Mouse (Mus musculus): ENCODE data around the gene Epsti1. TPM values are rescaled to one million over a fixed set of nuclear protein-coding genes. Genes with fewer than 3 reads are reported as not detected.

Epsti1 gene
- total RNA-seq, 2 experiments from 2014 or later: 0.22 TPM; not detected in 1

DNA sequence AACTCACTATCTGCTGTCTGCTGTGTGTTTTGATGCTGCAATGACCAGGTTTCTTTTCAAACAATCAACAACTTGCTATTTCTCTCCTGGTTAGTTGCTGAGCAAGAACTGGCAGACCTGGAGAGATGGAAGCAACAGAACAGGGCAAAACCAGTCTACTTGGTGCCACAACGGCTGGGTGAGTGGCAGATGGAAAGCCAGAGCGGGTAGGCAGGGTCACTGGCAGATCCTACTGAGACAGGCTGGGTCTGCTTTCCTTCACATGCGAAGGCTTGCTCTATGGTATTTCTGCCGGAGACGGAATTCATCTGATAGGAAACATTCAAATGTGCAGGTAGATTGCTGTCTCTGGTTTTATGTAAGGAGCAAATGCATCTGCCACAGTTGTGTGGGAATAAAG lies 24.6 kb downstream of the Epsti1 start:
- TF ChIP-seq CTCF (IDR thresholded peaks at IDR 0.05): no peak
- intact Hi-C loops (cut with DNase I): loop anchor here (1.0 to 10.0 kb wide), 4 partner anchors 184 to 874 kb away; no protein-coding TSS in a partner anchor
- H3K27ac ChIP-seq: no peak overlapping the region
- no peak overlapping the region for H3K4me3 ChIP-seq
- DNase-seq: no peak

DNA sequence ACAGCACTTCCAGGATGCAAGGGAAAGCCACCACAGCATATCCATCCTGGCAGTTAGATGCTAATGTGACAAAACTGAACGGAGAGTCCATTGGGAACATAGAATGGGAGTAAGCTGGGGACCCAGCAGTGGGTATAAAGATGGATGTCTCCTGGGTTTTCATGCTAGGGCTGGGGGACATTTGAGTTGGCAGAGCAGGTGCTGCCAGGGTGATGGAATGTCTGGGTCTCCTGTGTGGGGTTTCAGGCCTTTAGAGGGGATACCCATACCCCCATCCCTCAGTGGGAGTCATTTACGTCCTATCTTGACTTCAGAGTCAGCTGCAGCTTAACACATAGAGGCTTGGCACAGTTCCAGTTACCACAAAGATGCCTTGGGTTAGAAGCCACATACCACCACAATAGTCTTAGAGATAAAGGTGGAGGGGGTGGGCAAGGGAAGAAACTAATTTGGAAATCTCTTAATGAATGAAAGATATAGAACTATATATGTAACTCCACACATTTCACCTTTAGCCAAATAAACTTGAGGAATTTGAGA lies 25.2 kb downstream of the Epsti1 start:
- no peak for DNase-seq
- no peak overlapping the region for H3K4me3 ChIP-seq
- no peak for TF ChIP-seq CTCF (IDR thresholded peaks at IDR 0.05)
- H3K27ac ChIP-seq: no peak overlapping the region
- intact Hi-C loops (cut with DNase I): loop anchor here (10.0 kb wide), 3 partner anchors 184 to 874 kb away; no protein-coding TSS in a partner anchor

DNA sequence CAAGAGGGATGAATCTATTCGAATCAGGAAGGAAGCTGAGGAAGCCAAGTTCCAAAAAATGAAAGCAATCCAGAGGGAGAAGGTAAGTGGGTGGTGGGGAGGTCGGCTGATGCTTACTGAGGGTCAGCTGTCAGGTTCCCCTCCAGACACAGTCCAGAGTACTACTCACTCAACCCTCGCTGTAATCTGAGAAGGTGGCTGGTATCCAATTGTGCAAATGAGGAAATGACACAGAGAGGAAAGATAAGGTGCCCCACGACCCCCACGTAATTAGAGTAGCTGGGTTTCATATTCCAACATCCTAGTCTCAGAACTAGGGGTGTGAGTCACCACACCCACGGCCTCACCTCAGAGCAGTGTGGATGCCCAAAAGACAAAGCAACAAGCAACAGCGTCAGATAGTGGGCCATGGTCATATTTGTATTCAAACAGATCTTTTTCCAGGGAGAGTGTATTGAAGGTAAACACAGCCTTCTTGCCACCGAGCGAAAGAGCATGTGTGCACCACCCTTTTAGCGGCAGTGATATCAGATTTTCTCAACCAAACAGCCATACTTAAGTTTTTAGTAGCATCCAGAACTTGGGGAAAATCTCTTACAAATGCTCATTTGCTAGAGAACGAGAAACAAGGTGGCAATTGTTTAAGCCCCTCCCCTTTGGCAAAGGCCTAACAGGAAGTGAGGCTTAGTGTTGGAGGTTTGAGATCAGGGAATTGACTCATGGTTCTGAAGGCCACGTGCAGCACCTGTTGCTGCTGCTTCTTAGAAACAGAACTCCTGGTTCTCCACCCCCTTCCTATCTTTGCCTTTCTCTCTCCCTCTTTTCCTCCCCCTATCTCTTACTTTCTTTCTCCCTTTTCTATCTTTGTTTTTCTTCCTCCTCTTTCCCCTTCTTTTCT lies 28.4 kb downstream of the Epsti1 start:
- intact Hi-C loops (cut with DNase I): no loop called here
- no peak for DNase-seq
- H3K4me3 ChIP-seq: no peak overlapping the region
- no peak overlapping the region for H3K27ac ChIP-seq
- TF ChIP-seq CTCF (IDR thresholded peaks at IDR 0.05): no peak

DNA sequence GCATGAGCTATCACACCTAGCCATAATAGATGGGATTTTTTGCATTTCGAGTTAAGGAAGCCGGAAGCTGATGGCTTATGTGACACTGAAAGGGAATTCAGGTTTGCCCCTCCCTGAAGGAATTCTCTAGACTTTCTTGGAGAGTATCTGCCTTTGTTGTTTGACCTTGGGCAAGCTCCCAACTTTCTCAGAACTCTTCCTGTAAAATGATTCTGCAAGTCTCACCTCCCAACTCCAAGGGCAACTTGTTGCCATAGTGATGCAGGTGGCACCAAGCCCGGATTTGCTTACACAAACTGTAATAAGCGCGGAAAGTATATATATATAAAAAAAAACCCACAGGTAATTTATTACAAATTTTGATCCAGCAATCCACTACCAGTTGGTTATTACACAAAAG lies 29.2 kb downstream of the Epsti1 start:
- TF ChIP-seq CTCF (IDR thresholded peaks at IDR 0.05): no peak
- Histone ChIP-seq H3K4me3 (no peak overlapping the region), H3K27ac (no peak overlapping the region)
- intact Hi-C loops (cut with DNase I): no loop called here
- no peak for DNase-seq

DNA sequence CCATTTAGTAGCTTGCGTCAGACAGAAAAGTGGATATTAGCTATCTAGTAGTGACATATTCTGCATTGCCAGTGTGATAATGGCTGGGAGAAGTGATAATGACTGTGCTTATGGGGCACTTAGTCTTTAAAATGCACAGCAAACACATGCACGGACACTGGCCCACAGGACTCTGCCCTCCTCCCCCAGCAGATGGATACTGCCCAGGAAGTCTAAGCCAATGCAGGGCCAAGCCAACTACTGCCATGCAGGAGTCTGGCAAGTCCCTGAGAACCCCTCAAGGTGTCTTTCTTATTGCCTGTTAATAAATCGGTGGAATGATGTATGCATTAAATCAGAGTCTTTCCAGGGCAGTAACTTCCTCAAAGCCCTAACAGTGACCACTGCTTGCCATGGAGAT lies 30.4 kb downstream of the Epsti1 start:
- TF ChIP-seq CTCF (IDR thresholded peaks at IDR 0.05): no peak
- DNase-seq: no peak
- Histone ChIP-seq H3K27ac (no peak overlapping the region), H3K4me3 (no peak overlapping the region)
- intact Hi-C loops (cut with DNase I): no loop called here

DNA sequence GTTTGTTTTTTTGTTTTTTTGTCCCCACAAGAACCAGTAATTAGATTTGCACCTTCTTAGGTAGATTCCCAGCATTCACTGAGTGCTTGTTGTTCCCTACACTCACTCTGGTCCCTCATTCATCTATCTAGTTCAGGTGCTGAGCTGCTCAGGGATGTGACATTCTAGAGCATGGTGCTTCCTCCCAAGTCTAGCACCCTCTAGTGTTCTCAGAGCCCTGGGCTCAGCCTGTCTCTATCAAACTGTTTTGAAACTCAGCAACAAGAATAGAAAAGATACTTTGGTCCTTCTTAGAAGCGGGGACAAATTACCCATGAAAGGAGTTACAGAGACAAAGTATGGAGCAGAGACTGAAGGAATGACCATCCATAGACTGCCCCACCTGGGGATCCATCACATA lies 37.1 kb downstream of the Epsti1 start:
- TF ChIP-seq CTCF (IDR thresholded peaks at IDR 0.05): no peak; the same call in 1 of the 2 replicates
- intact Hi-C loops (cut with DNase I): no loop called here
- Histone ChIP-seq H3K4me3 (no peak overlapping the region), H3K27ac (no peak overlapping the region)
- no peak for DNase-seq

DNA sequence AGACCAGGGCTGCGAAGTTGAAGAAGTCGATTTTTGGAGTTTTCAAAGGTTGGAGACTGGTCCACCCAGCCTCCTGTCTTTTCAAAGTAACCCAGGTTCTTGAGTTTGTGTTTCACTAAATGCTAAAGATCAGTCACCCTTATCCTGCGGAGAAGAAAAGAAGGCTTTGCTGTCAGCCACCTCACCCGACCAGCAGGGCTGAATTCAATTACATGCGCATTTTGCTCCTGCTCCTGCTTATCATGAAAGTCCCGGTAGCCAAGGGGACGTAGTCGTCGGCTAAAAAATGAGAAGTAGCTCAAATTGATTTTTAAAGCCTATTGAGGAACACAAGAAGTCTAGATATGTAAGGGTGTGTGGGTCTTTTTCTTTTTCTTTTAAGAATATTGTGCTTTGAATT lies 38.2 kb downstream of the Epsti1 start:
- intact Hi-C loops (cut with DNase I): no loop called here
- Histone ChIP-seq H3K27ac (no peak overlapping the region), H3K4me3 (no peak overlapping the region)
- DNase-seq: no peak
- TF ChIP-seq CTCF (IDR thresholded peaks at IDR 0.05): no peak

DNA sequence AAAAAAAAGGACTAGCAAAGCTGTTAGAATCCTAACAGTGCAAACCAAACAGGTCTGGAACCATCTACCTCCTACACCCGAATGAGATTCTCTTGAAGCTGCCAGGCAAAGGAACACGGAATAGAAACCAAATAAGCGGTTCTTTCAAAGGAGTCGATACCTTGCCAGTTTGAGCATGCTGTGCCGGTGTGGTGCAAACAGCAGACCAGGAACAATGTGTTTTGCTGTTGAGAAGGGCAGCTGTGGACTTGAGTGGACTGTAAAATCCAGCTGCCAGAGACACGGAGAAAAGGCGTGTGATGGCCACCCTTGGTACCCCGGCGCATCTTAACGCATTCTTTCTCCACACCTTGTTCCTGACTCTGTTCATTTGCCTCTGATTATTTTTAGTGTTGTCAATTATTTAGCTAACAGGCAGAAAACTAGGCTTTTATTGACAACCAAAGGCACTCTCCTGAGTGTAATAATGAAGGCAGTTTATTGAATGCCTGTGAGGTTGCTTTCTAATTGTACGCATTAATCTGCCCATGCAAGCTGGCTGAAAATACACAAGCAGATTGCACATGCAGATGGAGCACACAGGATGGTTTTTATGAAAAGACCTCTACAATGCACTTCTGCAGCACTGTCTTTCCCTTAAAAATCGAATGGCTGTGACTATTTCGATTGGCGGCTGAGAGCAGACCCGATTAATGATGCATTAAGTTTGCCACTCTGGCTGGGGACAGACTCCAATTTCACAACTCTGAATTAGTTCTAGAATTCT lies 38.9 kb downstream of the Epsti1 start:
- intact Hi-C loops (cut with DNase I): no loop called here
- H3K4me3 ChIP-seq: no peak overlapping the region
- no peak for DNase-seq
- no peak for TF ChIP-seq CTCF (IDR thresholded peaks at IDR 0.05)
- no peak overlapping the region for H3K27ac ChIP-seq

DNA sequence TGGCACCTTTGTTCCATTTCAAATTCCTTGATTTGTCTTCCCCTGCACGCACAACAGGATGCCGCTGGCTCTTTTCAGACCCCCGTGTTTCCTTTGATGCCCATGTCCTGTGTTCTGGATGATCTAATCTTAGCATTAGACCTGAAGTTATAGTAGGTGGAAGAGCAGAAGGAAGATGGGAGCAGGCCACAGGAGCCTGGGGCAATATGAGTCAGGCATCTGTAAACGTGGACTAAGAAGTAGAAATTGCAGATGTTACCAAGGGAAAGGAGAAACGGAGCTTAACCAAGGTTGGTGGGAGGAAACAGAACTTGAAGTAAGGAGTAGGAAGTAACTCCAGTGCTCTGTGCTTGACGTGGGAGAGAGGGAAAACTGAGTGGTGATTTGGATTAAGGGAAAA lies 57.7 kb downstream of the Epsti1 start:
- no peak overlapping the region for H3K27ac ChIP-seq
- DNase-seq: no peak
- no peak for TF ChIP-seq CTCF (IDR thresholded peaks at IDR 0.05)
- no peak overlapping the region for H3K4me3 ChIP-seq
- intact Hi-C loops (cut with DNase I): no loop called here

DNA sequence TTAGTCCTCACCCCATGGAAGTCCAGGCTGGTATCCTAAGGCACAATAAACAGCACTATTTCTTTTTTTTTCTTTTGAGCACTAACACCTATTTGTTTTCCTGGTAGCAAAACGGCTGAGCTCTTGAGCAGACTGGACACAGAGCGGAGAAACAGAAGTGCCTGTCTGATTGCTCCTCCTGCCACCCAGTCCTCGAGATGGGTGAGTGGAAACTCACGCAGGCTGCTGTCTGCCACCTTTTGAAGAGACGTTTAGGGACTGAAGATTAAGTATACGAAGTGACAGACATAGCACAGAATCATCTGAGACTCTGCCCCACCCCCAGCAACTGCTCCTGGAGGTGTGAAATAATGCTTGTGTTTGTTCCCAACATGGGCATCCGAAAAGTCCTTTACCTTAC lies 59.5 kb downstream of the Epsti1 start:
- DNase-seq: no peak
- TF ChIP-seq CTCF (IDR thresholded peaks at IDR 0.05): no peak
- Histone ChIP-seq H3K4me3 (no peak overlapping the region), H3K27ac (no peak overlapping the region)
- intact Hi-C loops (cut with DNase I): no loop called here

DNA sequence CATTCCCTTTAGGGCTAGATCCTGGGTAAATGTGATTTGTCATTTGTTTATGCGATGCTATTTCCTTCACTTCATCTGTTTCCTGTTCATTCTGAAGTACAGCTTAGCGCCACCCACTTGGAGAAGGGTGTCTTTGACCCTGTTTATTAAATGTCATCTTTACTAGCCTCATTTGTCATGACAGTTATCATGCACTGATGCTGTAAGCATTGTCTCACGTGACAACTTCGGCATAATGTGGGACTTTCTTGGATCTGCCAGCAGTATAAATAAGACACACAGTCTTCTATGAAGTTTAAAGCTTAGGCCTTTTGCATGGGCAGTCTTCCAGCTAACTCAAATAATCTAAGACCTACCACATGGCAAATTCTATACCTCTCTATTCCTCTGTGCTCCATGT lies 67.3 kb downstream of the Epsti1 start:
- intact Hi-C loops (cut with DNase I): no loop called here

DNA sequence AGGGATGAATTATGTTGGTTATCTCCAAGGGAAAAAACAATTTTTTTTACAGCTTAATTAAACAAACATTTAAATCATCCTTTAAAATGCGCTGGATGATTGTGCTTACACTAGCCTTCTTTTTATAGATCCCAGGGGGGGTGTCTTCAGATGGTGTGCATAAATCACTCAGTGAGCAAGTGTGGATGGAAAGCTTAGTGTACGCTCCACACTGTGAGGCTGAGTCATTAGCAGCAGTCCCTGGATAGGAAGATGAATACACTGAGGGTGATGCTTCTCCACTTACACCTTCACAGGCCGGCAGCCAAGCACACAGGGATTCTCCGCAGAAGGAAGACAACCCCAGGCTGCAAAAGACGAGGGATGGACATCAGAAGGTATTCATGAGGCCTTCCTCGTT lies 70.2 kb downstream of the Epsti1 start:
- DNase-seq: no peak
- no peak overlapping the region for H3K27ac ChIP-seq
- H3K4me3 ChIP-seq: no peak overlapping the region
- no peak for TF ChIP-seq CTCF (IDR thresholded peaks at IDR 0.05)
- intact Hi-C loops (cut with DNase I): no loop called here

More for the DNA sequence above, 67.3 kb downstream of the Epsti1 start:
- Histone ChIP-seq H3K4me3 (no peak overlapping the region), H3K27ac (no peak overlapping the region)
- DNase-seq: no peak
- TF ChIP-seq CTCF (IDR thresholded peaks at IDR 0.05): no peak

DNA sequence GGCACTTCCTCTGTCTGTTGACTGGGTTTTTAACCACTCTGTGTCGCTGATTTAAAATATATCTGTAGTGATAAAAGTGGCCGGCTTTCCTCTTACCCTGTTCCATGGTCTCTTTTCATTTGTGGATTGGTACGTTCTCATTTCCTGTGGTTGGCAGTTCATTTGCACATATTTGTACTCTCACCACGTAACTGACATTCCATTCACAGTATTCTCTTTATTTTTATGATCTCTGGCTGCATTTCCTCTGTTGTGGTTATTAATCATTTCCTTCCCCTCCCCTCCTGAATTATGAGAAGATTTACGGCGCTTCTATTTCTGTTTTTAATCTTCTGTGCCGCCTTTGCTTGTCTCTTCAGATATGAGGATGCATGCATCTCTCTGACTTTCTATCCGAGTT lies 71.7 kb downstream of the Epsti1 start:
- Histone ChIP-seq H3K27ac (no peak overlapping the region), H3K4me3 (no peak overlapping the region)
- no peak for DNase-seq
- intact Hi-C loops (cut with DNase I): no loop called here
- no peak for TF ChIP-seq CTCF (IDR thresholded peaks at IDR 0.05)
